Mouse (Mus musculus) thymus, adult 18-20 months (tissue): Measurements from ENCODE around the gene Zfand4.
"Not testable (repeated sequence)": the region's sequence is repeated elsewhere in the genome, so short reads cannot be mapped to it uniquely, and the experiment has no call there.

Source experiments
- DNase-seq, 2 experiments: peaks; one replicate each; pipeline ENCODE4 v3.0.0; 2022; ENCODE audit warnings: mixed read lengths in 2 of 2

Zfand4 gene

DNA sequence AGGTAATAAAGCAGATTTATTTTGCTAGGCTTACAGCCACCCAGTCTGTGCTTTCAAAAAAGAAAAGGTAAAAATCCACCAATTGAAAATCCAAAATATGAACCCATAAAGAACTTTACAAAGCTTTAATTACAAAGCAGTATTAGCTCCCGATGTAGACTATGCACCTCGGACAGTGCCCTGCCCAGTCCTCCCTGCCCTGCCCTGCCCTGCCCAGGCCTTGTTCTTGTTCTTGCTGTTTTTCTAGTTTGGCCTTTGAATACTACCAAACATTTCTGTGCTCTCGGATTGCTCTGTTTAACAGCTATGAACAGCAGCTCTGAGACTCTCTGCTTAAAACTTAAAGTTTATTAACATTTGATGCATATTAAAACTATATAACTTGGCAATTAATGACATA, 62.6 kb downstream of the Zfand4 start:
- no peak for DNase-seq

DNA sequence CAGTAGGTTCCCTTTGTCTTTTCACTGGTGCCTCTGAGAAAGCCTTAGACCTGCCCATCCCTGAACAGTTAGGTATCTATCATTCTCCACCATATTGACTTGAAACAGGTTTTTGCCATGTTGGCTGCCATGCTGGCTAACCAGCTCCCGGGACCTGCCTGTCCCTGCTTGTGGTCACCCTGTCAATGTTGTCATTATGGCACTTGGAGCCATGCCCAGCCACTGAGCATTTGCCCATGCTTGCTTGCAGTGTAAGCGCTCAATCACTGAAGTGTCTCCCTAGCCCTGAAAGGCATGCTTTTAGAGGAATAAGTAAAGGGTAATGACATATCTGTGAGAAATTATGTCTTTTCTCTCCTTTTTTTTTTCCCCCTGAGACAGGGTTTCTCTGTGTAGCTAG, 67.4 kb downstream of the Zfand4 start:
- DNase-seq, result no peak

DNA sequence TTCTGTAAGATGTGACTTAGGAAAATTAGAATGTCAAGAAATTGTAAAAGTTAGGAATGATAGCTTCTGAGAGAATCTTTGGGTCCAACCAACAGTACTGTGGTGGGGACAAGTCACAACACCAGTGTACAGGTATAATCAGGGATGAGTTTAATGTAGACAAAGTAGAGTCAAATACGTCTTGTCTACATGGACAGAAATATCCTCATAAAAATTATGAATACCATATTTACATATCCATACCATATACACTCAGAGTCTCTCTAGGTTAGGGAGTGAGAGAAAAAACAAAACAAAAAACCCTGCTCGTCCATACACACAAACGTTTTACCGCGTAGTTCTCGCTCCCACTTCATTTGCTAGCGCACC, 73.4 kb downstream of the Zfand4 start:
- no peak for DNase-seq

- peak; percentile 26 to 32 for DNase-seq
Measured at GRCm38 (mm10) chr6:116337835-116338501, 73.9 kb downstream of the Zfand4 start, which contains the start of gene March8. TSS of gene March8 (plus strand) at chr6:116338024.

- DNase-seq, result no peak
Measured at GRCm38 (mm10) chr6:116338520-116338919, 74.5 kb downstream of the Zfand4 start.

DNA sequence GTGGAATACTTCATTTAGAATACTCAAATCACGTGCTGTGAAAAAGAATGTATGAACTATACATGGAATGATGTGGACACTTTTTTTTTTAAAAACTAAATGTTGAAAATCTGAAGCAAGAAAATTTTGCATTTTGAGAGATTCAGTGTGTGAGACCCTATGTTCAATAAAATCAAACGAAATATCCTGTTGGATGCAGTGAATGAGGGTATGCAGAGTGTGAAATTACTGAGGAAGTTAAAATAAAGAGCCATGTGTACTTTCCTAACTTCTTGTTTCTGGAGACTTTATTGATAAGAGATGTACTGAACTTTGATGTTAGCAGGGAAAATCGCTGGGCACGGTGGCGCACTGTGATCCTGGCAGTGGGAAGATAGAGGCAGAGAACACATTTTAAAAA, 75.1 kb downstream of the Zfand4 start:
- DNase-seq, result no peak

DNA sequence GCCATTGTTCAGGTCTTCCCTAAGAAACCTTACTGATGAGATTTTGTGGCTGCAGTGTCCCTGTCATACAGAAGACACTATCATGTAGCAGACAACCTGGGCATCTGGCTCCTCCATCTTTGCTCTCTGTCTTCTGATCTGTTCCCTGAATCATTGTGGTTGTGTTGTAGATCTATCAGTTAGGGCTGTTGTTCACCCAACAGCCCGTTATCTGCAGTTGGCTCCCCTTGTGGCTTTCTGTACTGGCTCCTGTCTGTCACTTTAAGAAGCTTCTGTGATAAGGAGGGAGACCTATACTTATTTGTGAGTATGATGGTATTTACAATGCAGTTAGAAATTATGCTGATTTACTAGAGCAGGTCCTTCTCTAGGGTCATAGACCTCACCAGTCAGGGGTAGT, 76.5 kb downstream of the Zfand4 start:
- no peak for DNase-seq

DNA sequence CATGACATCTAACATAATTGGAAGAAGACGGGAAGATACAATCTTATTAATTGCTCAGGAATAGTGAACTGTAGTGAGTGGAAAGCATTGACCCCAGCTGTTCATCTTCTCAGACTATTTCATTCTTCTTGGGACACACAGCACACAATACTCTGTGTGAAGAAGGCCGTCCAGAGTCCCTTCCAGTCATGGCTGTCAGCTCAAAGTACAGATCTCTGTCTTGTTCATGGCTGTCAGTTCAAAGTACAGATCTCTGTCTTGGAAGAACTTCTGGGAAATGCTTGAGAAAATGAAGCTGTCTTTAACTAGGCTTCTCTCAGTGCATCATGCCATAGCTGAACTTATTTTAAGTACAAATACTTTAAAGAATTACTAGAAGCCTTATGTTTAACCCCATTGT, 83.9 kb downstream of the Zfand4 start:
- DNase-seq, result no peak

DNA sequence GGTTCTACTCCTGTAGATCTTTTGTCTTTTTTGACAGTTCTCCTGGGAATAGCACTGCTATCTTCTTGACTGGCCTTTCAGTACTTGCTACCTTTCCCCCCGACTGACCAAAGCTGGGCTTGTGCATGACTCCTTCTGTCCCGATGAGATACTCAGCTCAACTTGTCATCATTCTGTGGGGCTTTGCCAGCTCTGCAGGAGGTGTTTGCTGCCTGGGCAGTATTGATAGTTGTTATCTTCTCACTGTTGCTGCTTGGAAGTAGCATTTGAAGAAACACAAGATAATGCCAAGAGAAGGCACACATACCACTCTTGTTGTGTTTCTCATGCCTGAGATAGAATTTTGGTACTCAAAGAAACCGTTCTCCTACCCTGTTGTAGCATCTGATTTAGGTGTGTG, 86.0 kb downstream of the Zfand4 start:
- no peak for DNase-seq

GRCm38 (mm10) chr6:116350643-116351042, 86.6 kb downstream of the Zfand4 start:
- no peak for DNase-seq

DNA sequence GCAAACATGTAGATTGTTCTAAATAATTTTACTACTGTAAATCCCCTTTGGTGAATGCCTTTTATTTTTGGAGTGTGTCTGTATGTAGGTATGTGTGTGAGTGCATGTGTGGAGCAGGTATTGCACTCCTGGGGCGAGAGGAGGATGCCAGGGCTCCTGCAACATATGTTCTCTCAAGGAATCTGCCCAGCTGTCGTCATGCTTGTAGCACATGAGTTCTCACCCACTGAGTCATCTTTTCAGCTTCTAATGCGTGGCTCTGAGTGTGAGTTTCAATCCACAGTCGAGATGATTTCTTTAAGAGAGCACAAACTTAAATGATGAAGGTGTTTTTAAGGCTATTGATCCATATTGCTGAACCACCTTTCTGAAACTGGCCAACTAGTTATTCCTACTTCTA, 87.5 kb downstream of the Zfand4 start:
- DNase-seq, result no peak

- no peak for DNase-seq
Measured at GRCm38 (mm10) chr6:116353428-116353827, 89.4 kb downstream of the Zfand4 start.

GRCm38 (mm10) chr6:116356311-116356947, 92.4 kb downstream of the Zfand4 start:
- not testable (repeated sequence) for DNase-seq

DNA sequence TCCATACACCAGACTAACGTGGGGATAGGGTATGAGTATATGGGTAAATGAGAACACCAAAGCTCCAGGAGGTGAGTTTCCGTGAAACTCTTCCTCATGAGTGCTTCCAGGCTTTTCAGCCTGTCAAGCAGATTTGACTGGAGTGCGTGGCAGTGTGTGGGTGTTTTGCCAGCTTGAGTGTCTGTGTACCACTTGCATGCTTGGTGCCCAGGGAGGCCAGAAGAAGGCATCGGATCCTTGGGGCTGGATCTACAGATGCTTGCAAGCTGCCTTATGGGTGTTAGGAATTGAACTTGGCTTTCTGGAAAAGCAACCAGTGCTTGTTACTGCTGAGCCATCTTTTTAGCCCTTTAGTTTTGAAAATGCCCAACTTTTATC, 92.9 kb downstream of the Zfand4 start:
- DNase-seq, result no peak

DNA sequence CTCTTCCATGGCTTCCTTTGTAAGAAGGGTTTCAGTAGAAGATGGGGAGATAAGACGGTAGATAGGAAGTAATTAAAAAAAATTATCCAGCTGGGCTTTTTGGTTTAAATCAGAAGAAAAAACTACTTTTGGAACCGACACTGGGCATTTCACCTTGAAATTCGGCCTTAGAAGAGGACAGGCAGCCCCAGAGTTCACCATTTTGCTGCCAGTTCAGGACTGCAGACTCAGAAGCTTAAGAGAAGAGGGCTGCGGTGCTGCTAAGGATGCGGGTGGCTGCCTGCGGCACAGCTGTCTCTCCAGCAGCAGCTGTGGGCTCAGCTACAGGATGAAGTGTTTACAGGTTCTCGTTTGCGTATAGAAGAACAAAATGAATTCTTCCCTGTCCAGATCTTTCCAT, 94.0 kb downstream of the Zfand4 start:
- no peak for DNase-seq

GRCm38 (mm10) chr6:116359256-116359655, 95.2 kb downstream of the Zfand4 start:
- DNase-seq, result no peak

GRCm38 (mm10) chr6:116361463-116361862, 97.4 kb downstream of the Zfand4 start:
- no peak for DNase-seq

DNA sequence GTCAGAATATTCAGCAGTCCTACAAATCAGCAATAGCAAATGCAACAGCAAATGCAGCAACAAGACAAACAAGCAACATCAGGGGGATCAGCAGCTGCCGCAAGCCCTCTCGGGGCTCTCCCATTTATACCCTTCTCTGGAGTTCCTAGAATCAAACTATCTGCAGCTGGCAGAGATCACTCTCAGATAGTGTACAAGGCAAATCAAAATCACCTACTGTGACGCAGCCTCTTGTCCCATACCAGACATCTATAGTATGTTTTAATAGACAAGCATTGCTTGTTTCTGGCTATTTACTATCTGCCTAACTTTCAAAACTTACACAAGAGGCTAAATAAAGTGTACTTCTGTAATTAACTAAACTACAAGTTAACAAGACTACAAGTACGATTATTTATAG, 98.0 kb downstream of the Zfand4 start:
- DNase-seq, result no peak

- no peak for DNase-seq
Measured at GRCm38 (mm10) chr6:116367971-116368370, 103.9 kb downstream of the Zfand4 start.

DNA sequence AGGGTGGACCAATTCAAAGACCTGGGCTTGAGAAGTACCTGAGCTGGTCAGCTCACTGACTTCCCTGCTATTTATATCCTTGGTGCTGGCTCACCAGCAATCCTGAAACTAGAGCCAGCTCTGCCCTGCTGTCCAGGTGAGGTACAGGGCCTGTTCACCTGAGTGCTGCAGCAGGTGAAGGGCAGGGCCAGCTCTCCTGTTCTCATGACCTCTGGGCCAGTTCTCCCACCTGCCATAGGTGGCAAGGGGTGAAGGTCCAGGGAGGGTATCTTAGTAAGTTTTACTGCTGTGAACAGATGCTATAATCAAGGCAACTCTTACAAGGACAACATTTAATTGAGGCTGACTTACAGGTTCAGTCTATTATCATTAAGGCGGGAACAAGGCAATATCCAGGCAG, 105.8 kb downstream of the Zfand4 start:
- DNase-seq, result no peak

- no peak for DNase-seq
Measured at GRCm38 (mm10) chr6:116370216-116370976, 106.4 kb downstream of the Zfand4 start.

- no peak for DNase-seq
Measured at GRCm38 (mm10) chr6:116371500-116371899, 107.5 kb downstream of the Zfand4 start.

- no peak for DNase-seq
Measured at GRCm38 (mm10) chr6:116374136-116374535, 110.1 kb downstream of the Zfand4 start.

GRCm38 (mm10) chr6:116374618-116375017, 110.6 kb downstream of the Zfand4 start:
- DNase-seq, result no peak
